Mouse (Mus musculus) layer of hippocampus, postnatal 36 days (tissue): ENCODE data around the gene BC051142. TPM values are rescaled to one million over a fixed set of nuclear protein-coding genes. Genes with fewer than 3 reads are reported as not detected.

Experiments
- DNase-seq, 2 experiments: peaks; one replicate each; pipeline ENCODE4 v3.0.0; 2022
- total RNA-seq, 2 experiments: library from RNA; stranded (reverse); gene quantifications; 2 replicates each; pipeline ENCODE4 v1.2.3; 2021

Gene BC051142
- total RNA-seq = 1 to 10 TPM; 2.3 to 3.6 TPM

- DNase-seq = peak; percentile 77 to 84
These were observed at the start of gene BC051142 for GRCm38 (mm10) chr17:34398711-34399393. TSS of gene BC051142 (plus strand) at chr17:34398820.

GRCm38 (mm10) chr17:34349429-34349828 lies 49.2 kb upstream of the BC051142 start:
- DNase-seq = peak; percentile 61 to 73

- DNase-seq = no peak
These were observed 44.1 kb upstream of the BC051142 start, which contains the start of gene Btnl2 for GRCm38 (mm10) chr17:34354539-34354938. TSS of gene Btnl2 (plus strand) at chr17:34354822.

- no peak for DNase-seq
These were observed 43.7 kb upstream of the BC051142 start for GRCm38 (mm10) chr17:34354940-34355339.

GRCm38 (mm10) chr17:34362954-34363546 lies 35.6 kb upstream of the BC051142 start:
- no peak for DNase-seq

GRCm38 (mm10) chr17:34363676-34364310 lies 34.8 kb upstream of the BC051142 start:
- DNase-seq = no peak

- DNase-seq = no peak
These were observed 33.6 kb upstream of the BC051142 start for GRCm38 (mm10) chr17:34365031-34365430.

- no peak for DNase-seq
These were observed 28.1 kb upstream of the BC051142 start for GRCm38 (mm10) chr17:34370563-34370962.

- no peak for DNase-seq
These were observed 25.4 kb upstream of the BC051142 start for GRCm38 (mm10) chr17:34373055-34373709.

GRCm38 (mm10) chr17:34376847-34377246 lies 21.8 kb upstream of the BC051142 start, which contains the start of gene Btnl1:
TSS of gene Btnl1 (plus strand) at chr17:34377132.
- no peak for DNase-seq

GRCm38 (mm10) chr17:34377450-34378209 lies 21.0 kb upstream of the BC051142 start:
- no peak for DNase-seq

GRCm38 (mm10) chr17:34378716-34379115 lies 19.9 kb upstream of the BC051142 start:
- no peak for DNase-seq

GRCm38 (mm10) chr17:34379451-34379850 lies 19.2 kb upstream of the BC051142 start:
- DNase-seq = no peak

- DNase-seq = no peak
These were observed 16.7 kb upstream of the BC051142 start for GRCm38 (mm10) chr17:34381876-34382275.

GRCm38 (mm10) chr17:34383212-34383611 lies 15.4 kb upstream of the BC051142 start:
- DNase-seq = no peak

- DNase-seq = no peak
These were observed 13.9 kb upstream of the BC051142 start for GRCm38 (mm10) chr17:34384699-34385098.

- no peak for DNase-seq
These were observed 12.0 kb upstream of the BC051142 start for GRCm38 (mm10) chr17:34386656-34387055.

- no peak for DNase-seq
These were observed 10.1 kb upstream of the BC051142 start for GRCm38 (mm10) chr17:34388513-34388912.

GRCm38 (mm10) chr17:34391507-34391906 lies 7.1 kb upstream of the BC051142 start:
- DNase-seq = no peak

GRCm38 (mm10) chr17:34392321-34392720 lies 6.3 kb upstream of the BC051142 start:
- peak in 1 of 2 experiments; percentile 23 for DNase-seq

- no peak for DNase-seq
These were observed 1.3 kb upstream of the BC051142 start for GRCm38 (mm10) chr17:34397357-34397756.

- peak; percentile 10 to 45 for DNase-seq
These were observed 436 bp upstream of the BC051142 start for GRCm38 (mm10) chr17:34398058-34398710.
